Mouse (Mus musculus): ENCODE data around the gene Heyl. TPM values are rescaled to one million over a fixed set of nuclear protein-coding genes. Genes with fewer than 3 reads are reported as not detected.

Gene Heyl
- total RNA-seq, 2 experiments from 2014 or later, result 19.5 to 21.0 TPM

DNA sequence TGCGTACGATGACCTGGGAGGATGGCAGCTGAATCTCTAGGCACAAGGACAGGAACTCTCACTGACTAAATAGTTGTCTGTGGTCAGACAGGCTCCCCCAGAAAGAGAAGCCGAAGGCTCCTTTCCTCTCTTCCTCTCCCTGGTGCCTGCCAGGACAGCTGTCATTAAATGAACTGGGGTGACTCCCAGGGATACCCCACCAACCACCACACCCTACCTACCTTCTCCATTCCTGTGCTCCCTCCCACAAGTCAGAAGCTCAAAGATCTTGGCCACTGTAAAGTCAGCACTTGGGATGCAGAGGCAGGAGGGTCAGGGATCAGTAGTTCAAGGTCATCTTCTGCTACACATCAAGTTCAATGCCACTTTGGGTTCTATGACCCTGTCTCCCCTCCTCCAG lies 515 bp upstream of the Heyl start:
- DNase-seq, result no peak

DNA sequence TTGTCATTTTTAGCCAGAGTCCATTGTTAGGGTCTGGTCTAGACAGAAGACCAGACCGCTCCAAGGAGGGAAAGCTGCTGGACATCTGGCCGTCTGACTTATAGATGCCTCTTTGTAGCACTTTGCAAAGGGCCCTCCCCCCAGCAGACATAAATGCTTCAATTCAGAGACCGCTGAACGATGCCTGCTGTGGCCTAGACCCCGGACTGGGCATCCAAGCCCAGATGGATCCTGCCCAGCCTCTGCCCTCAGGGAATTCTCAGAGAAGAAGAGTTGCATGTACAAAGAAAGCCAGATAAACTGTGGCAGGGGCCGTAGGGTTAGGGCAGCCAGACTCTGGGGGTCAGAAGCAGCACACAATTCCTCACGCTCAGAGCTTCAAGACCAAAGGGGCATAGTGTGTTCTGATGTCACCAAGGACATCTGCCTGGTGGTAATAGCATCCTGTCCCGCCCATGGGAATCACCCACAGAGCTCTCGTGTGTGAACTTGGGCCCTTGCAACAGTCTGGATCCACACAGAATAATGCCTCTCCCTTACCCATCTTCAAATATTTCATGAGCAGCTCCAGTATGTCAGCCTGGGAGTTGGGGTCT lies 2.6 kb downstream of the Heyl start:
- DNase-seq, result no peak

DNA sequence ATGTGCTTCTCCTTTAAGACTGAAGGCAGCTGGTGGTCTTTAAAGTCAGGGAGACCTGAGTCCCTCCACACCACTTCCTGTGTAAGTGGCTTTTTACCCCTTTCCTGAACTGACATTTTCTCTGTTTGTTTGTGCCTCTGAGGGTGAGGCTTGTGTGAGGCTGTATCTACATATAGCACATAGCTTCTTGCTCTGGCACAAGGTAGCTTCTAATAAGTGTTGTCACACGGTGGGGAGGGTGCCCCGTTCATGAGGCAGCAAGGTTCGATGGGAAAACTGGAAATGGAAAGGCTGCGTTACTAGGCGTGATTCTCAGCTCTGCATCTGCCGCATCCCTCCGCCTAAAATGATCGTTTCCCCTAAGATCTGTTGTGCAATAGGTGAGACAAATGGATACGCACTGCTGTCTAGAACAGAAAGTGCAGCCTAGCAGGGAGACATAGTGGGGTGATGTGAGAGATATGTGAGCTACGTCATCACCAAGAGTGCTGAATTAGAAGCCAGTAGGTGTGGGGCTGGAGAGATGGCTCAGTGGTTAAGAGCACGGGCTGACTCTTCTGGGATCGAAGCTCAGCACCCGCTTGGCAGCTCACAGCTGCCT lies 3.2 kb downstream of the Heyl start:
- DNase-seq, result no peak

DNA sequence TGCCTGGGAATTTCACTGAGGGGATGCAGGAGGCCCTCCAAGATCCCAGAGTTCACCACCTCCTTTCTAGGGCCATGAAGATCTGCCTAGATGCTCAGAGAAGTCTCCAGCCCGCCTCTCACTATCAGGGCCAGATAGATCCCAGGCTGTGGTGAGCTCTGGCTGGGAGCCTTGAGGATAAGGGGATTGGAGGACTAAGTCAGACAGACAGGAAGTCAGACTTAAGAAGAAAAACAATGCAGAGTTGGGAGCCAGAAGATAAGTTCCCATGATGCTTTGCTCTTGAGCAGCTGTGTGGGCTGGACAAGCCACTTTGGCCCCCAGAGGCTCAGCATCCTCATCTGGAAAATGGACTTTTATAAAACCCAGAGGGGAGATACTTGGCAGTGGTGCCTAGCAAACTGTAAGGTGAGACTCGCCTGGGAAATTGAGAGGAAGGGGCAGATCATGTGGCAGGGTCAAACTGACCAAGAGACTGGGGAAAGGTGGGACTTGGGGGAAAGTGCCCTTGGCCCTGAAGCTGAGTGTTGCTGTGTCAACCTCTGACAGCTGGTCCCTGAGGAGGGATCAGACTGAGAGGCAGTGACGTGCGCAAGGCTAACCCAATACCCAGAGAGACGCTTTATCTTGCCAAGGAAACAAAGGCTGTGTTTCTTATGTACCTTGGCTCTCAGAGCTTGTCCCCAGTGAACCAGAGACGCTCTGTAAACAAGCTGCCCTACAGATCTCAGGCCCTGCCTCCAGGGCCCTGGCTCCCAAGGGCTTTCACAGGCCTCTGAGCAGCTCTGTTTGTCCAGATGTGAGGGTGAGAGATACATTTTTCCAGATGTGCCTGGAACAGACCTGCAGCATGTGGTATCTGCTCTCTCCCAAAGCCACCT lies 4.3 kb downstream of the Heyl start:
- DNase-seq, result peak; percentile 58

DNA sequence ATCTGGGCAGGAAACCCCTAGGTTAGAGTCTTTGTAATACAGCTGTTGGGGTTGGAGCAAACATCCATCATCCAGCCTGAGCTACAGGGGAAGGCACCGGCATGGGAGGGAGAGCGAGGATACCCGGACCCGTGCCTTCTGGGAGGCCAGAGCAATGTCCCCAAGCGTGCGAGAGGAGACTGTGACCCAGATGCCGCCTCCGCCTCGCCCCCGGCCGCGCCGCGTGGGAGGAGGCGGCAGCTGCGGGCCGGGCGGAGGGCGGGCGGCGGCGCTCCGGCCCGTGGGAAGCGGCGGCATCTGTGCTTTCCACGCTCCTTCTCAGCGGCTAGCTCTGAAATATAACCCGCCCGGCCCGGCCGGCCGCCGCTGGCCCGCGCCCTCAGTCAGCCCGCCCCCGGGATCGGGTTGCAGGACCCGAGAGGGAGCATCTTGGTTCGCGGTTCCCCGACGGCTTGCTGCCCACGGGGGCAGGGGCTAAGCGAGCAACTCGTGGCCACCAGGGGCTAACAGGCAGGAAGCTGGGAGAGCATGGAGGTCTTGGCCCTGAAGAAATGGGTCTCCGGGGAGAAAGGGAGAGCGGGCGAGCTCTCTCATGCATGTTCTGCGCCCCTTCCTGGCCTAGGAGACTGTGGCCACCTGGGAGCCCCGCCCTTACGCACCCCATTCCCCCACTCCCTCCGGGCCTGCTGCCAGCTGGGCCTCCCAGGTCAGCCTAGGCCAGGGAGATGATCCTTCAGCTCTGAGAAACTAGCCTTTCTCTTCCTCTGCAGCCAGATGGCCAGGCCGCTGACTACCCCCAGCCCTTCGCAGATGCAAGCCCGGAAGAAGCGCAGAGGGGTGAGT lies 6.2 kb downstream of the Heyl start:
- peak; percentile 76 for DNase-seq

DNA sequence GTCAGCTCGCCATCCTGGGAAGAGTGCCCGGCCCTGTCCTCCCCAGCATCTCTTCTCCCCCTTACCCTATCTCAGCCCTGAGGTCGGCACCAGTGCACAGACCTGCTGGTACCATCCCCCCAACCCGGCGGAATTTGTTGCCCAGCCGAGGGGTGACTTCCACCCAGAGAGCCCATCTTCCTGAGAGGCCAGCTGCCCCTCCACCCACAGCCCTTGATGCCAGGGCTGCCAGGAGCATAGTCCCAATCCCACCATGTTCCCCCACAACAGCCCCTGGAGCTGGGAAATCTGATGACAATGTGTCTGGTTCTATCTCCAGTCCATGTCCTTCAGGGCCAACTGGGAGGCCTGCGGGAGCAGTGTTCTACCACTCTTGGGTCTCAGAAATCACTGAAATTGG lies 12.9 kb downstream of the Heyl start:
- DNase-seq, result no peak

DNA sequence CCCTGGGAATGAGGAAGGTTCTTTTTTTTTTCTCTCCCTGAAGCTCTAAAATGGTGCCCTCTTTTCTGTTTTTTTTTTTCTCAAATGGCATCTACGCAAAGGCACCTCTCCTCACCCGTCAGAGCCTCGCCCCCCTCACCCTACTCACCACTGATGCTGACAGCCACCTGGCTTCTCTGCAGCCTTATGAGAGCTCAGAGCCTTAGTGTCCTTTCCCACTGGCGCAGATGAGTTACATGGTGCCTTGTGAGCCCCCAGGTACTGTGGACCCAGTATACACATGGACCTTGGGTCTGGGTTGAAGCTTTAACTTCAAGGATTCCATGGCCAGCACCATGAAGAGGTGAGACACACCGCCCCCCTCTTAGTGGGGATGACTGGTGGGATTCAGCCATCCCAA lies 13.3 kb downstream of the Heyl start:
- DNase-seq, result no peak

DNA sequence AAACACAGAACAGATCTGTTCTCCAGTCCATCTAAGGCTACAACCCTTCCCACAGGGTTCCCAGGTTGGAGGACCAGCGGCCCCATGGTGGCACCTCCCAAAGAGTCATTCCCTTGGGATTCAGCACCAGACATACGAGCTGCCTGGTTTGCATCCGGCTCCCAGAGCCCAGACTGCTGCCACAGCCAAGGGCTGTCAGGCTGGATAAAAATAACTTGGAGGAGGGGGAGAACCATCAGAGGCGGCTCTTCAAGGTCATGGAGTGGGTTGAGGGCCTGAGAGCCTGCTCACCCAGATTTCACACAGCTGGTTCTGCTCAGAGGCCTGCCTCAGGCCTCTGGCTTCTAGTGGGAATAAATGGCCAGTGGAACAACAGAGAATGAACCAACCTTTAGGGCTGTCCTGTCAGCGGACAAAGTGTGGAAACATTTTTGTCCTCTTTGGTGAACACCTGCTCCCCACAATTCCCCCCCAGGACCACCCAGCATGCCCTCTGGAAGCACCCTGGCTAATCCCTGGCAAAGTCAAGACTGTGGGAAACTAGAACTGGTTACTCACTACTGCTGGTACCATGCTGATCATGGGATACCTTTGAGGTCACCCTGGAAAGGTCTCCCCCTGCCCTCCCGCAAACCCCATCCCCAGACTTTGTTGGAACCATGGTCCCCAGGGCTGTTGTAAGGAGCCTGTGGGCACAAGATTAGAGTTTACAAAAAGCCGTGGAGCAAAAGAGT lies 14.0 kb downstream of the Heyl start:
- DNase-seq, result peak; percentile 51

DNA sequence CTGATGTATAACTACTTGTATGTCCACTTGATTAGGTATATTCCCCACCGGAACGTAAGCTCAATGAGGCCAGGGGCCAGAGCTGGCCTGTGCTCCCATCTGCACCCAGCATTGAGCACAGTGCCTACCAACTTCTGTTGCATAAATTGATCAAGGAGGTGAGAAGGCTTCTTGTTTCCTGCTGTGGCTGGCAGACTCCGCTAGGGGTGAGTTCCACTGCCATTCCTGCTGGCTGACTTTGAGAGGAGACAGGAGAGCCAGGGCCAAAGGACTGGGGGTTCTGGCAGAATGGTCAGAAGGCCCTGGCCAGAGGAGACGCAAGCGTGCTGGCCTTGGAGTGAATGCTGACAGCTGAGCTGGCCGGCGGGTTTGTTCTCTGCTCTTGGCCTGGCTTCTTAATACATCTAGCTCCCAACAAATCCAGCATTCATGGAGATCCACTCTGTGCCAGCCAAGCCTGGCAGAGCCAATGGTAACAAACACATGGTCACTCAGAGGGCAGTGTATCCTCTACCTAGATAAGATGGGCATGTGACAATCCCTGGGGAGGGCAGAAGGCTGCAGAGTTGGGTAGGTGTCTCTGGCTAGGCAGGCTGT lies 15.7 kb downstream of the Heyl start:
- peak; percentile 87 for DNase-seq

DNA sequence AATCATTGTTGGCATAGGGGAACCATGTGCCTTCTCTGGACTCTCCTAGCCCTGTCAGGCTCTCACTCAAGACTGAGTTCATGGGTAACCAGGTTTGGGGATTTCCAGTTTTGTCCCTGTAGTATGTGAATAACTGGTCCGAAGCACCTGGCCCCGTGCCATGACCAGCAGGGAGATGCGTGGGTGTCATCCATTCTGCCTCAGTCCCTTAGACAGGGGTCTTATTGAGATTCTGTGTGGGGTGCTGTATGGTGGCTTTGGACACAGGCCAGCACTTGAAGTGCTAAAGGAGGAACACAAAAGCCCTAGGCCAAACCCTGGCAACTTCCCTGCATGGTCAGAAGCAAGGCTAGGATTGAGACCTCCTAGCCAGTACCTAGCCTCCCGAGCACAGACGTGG lies 18.9 kb downstream of the Heyl start:
- no peak for DNase-seq

DNA sequence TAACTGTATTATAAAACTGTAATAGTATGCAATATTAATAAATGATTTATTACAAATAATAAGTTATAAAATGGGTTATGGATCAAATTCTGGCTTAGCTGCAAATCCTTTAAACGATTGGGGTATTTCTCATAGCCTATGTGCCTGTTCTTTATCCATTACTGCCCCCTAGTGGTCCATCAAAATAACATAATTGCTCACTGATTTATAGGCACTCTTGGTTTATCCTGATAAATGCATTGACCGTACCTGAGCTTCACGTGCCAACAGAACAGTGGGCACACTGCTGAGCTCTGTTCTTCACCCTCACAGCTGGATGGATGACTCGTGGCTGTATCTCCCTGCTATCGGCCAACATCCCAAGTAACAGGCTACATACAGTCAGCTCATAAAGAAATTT lies 21.3 kb downstream of the Heyl start:
- DNase-seq, result no peak

DNA sequence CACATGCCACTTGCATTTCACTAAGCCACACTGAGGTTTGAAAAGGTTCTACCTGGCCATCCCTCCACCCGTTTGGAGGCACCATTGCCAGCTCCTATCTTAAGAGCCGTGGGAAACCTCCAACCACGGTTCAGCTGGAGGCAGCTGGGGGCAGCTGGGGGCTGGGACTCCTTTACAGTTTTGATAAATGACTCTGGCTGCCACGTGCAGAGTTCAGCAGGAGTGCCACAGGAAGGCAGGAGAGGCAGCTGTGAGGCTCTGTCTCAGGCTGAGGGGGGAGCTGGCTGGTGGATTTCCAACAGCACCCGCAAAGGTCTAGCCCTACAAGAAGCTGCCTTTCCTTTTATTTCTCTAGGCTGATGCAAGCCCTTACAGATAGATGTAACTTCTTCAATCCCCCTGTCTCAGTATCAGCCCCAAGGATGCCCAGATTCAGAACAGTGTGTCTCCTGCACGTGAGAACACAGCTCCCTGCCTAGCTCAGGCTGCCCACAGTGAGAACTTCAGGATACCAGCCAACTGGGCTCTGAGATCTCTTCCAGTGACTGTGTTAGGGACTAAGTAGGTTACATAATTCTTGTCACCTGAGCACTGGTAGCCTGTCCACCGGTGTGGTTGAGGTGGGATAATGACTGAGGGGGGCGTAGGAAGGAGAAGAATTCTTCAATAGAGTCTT lies 26.9 kb downstream of the Heyl start:
- no peak for DNase-seq

DNA sequence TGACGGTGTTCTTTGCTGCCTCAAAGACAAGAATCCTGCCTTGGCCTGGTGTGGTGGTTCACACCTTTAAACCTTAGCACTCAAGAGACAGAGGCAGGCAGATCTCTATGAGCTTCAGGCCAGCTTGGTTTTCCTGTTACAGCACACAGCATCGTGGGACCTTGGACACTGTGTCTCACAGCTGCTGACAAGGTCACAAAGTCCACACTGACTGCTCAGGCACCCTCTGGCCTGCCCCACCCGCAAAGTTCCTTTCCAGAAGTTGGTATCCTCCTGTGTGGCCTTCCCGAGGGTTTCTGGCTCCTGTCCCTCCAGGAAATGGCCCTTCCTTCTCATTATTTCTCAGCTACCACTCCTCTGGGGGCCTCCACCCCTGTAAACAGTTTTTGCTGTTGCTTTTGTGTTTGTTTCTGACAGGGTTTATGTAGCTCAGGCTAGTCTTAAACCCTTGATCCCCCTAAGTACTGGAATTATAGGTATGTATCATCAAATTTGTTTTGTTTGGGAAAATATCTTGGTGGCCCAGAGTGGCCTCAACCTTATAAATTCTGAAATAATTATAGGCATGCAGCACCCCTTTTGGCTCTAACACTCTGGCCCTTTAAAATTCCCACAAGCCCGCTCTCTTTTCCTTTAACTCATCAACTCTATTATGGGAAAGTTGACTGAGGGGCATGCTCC lies 28.5 kb downstream of the Heyl start, which contains the start of gene Pabpc4:
Pabpc4 (plus strand) TSS at position 631 of the 681 bp plus-strand sequence.
- no peak for DNase-seq

DNA sequence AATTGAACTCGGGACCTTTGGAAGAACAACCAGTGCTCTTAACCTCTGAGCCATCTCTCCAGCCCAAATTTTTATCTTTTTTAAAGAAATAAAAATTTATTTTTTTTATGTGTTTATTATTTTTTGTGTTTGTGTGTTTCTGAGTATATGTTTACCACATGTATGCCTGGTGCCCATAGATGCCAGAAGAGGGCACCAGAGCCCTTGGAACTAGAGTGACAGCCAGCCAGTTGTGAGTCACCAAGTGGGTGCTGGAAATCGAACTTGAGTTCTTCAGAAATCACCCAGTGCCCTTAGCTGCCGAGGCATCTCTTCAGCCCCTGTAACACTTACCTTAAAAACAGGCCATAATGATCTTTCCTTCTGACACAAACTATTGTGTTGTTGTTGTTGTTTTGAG lies 37.7 kb downstream of the Heyl start:
- no peak for DNase-seq

DNA sequence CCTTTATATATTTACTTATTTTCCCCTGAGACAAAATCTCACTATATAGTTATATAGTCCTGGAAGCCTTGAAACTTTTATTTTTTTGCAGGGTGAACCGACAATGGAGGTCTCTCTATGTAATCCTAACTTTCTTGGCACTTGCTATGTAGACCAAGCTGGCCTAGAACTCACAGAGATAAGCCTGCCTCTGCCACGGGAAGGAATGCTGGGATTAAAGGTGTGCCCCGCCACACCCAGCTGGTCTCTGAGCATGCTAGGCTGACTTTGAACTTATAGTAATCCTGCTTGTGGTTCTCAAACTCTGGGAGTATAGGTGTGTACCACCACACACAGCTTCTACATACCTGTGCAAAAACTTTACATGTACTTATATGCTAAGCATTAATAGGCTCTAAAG lies 46.8 kb downstream of the Heyl start:
- DNase-seq, result no peak

DNA sequence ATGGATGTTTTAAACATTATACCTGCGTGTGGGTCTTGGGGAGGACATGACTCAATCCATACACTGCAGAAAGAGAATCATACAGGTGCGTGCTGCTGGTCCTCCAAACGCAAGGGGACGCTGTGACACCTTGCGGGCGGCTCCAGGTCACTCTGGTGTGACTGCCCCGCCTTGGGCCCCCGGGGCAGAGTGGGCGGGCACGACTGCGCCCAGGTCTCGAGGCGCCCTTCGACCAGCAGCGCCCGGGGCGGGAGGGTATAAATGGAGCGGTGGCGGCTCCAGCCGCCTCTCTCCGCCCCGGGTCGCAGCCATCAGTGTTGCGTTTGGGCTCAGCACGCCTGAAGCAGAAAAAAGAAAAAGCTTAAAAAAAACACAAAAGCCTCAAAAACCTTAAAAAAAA lies 49.1 kb downstream of the Heyl start:
- DNase-seq, result peak; percentile 96

DNA sequence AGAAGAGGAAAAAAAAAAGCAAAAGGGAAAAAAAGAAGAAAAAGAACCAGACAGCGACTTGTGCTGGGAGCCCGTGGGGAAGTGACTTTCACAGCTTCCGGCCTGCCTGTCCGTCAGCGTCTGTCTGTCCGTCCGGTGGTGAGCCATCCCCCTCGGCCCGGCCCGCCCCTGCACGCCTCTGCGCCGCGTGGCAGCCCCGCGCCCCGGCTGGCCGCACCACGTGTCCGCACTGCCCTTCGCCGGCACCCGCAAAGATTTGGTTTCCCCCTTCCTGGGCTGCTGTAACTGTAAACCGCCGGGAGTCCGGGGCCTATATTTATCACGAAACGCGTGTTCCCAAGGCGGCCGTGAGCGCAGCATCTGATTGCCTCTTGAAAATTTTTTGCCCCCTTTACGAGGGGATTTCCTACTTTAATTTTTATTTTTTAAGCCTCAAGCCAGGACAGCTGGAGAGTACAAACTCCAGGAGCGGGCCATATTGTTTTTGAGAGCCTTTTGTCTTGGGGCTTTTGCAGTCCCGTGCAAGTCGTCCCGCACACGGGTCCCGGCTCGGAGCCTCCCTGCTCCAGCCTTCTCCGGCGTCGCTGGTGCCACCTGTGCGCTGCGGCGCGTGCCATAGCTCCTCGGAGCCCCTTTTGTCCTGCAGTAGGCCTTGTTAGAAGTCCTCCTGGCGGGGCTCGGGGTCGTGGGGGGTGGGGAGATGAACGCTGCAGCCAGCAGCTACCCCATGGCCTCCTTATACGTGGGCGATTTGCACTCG lies 49.7 kb downstream of the Heyl start:
- peak; percentile 64 for DNase-seq

DNA sequence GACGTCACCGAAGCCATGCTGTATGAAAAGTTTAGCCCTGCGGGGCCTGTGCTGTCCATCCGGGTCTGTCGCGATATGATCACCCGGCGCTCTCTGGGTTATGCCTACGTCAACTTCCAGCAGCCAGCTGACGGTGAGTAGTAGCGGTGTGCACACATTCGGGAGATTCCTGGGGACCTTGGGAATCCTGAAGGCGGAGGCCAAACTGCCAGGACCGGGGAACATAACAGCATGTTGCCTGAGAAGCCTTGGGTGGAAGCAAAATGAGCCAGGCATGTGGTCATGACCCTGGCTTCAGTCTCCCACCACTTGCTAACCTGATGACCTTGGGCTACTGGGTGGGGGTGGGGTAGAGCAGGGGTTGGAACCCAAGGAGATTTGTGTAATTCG lies 50.3 kb downstream of the Heyl start:
- DNase-seq, result peak; percentile 51

Data from adrenal gland, postnatal 10 days (tissue).